Mouse (Mus musculus) C2C12 (cell line): ENCODE measurements at regions not wholly inside any gene's neighbourhood (a gene's known extent, or its start where the extent isn't known, plus 50 kb on each side); places are given as distances from the start of the nearest gene placed in this dataset.

ENCODE experiments used
- CTCF ChIP-seq: IDR thresholded peaks from one replicate; pipeline ENCODE4 v1.5.1; 2011; ENCODE audit not compliant: control insufficient read depth, insufficient read depth, insufficient read length
- MAX ChIP-seq: IDR thresholded peaks from one replicate; pipeline ENCODE4 v1.6.1; 2011; ENCODE audit warnings: mild to moderate bottlenecking, control low read depth
- MYOD1 ChIP-seq: IDR thresholded peaks from one replicate; pipeline ENCODE4 v1.6.1; 2011; ENCODE audit warnings: low read depth; ENCODE audit not compliant: control insufficient read depth, insufficient read length
- MYOG ChIP-seq: IDR thresholded peaks from one replicate; pipeline ENCODE4 v1.6.1; 2011; ENCODE audit not compliant: control insufficient read depth, insufficient read length; ENCODE audit errors: extremely low read depth
- USF1 ChIP-seq: IDR thresholded peaks from one replicate; pipeline ENCODE4 v1.6.1; 2011; ENCODE audit warnings: low read depth, mild to moderate bottlenecking, control low read depth, moderate library complexity

GRCm38 (mm10) chr17:7643640-7644039, 183.5 kb downstream of the Fndc1 start:
- no peak for TF ChIP-seq CTCF
- TF ChIP-seq MYOD1: no peak
- TF ChIP-seq USF1: no peak
- TF ChIP-seq MYOG: no peak
- no peak for TF ChIP-seq MAX
